Mouse (Mus musculus): ENCODE data around the gene Mecom. TPM values are rescaled to one million over a fixed set of nuclear protein-coding genes. Genes with fewer than 3 reads are reported as not detected.

The Mecom gene
- polyA plus RNA-seq, 1 experiment from 2014 or later: 41.8 TPM

- H3K4me1 ChIP-seq (ENCODE audit: control insufficient read depth, insufficient read depth, low read length): 0 out of 2 replicates have a peak, but pooled peaks cover 4% of the 10 kb centered on the region
- H3K27me3 ChIP-seq (ENCODE audit: control insufficient read depth, insufficient read depth, low read length): no peaks in the 10 kb centered on the region
- no peaks in the 10 kb centered on the region; the same call in 1 of the 2 replicates for H3K36me3 ChIP-seq (ENCODE audit: control insufficient read depth, insufficient read depth, low read length)
- no peaks in the 10 kb centered on the region for H3K9me3 ChIP-seq (replicated peaks; ENCODE audit: control insufficient read depth, low read length)
- H3K27ac ChIP-seq (ENCODE audit: low read depth, low read length): no peak overlapping the region
- no peak overlapping the region for H3K9ac ChIP-seq (ENCODE audit: low read depth, low read length)
- no peak overlapping the region for H3K4me2 ChIP-seq
- WGBS (ENCODE audit: insufficient replicate concordance): 85% methylated on average over 3 of the region's 3 CpGs
- no peak overlapping the region for H3K4me3 ChIP-seq (ENCODE audit: low read depth, low read length)
- no peak for ATAC-seq (replicated peaks; ENCODE audit: insufficient number of reproducible peaks, low FRiP score, low TSS enrichment)
Observed at GRCm38 (mm10) chr3:29984431-29984830, 563.4 kb downstream of the Mecom start.

DNA sequence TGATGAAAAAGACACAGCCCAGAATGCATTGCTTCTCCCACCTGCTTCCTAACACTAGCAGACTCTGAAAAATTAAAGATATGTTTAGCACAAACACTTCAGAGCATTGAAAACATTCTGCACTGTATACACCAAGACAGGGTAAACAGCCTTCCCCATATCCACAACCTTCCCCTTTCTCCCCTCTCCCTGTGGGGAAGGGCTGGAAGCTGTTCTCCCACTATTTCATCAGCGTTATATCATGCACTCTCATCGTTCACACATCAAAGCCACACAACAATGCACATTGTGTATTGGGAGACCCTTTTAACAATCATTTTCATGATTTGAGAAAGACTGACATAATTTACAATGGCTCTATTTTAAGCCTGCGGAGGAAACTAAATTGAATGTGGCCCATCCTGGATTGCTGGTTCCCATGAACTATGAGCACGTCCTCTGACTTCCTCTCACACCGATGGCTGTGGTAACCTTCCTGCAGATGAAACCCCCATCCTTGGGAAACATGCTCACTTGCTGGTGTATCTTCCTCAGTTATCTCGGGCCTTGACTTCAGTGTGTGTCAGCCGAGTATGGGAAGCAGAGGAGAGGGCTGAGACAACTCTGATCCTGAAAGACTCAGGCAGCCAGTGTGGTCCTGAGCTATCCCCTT lies 566.4 kb downstream of the Mecom start:
- peaks cover 8% of the 10 kb centered on the region; the same call in 1 of the 2 replicates for H3K4me1 ChIP-seq (ENCODE audit: control insufficient read depth, insufficient read depth, low read length)
- H3K9me3 ChIP-seq (replicated peaks; ENCODE audit: control insufficient read depth, low read length): no peaks in the 10 kb centered on the region
- no peak overlapping the region for H3K4me3 ChIP-seq (ENCODE audit: low read depth, low read length)
- no peaks in the 10 kb centered on the region for H3K27me3 ChIP-seq (ENCODE audit: control insufficient read depth, insufficient read depth, low read length)
- H3K4me2 ChIP-seq: no peak overlapping the region
- 56% methylated on average over 7 of the region's 7 CpGs for WGBS (ENCODE audit: insufficient replicate concordance)
- no peak overlapping the region for H3K27ac ChIP-seq (ENCODE audit: low read depth, low read length)
- no peaks in the 10 kb centered on the region; the same call in 1 of the 2 replicates for H3K36me3 ChIP-seq (ENCODE audit: control insufficient read depth, insufficient read depth, low read length)
- ATAC-seq (replicated peaks; ENCODE audit: insufficient number of reproducible peaks, low FRiP score, low TSS enrichment): no peak
- no peak overlapping the region for H3K9ac ChIP-seq (ENCODE audit: low read depth, low read length)

GRCm38 (mm10) chr3:29980531-29980930 lies 567.3 kb downstream of the Mecom start:
- ATAC-seq (replicated peaks; ENCODE audit: insufficient number of reproducible peaks, low FRiP score, low TSS enrichment): no peak
- no peak overlapping the region for H3K9ac ChIP-seq (ENCODE audit: low read depth, low read length)

GRCm38 (mm10) chr3:29976580-29976979 lies 571.2 kb downstream of the Mecom start:
- Histone ChIP-seq H3K4me3 (ENCODE audit: low read depth, low read length) (no peak overlapping the region), H3K4me1 (ENCODE audit: control insufficient read depth, insufficient read depth, low read length) (peaks cover 5% of the 10 kb centered on the region; the same call in 1 of the 2 replicates), H3K9me3 (replicated peaks; ENCODE audit: control insufficient read depth, low read length) (no peaks in the 10 kb centered on the region), H3K27me3 (ENCODE audit: control insufficient read depth, insufficient read depth, low read length) (no peaks in the 10 kb centered on the region), H3K9ac (ENCODE audit: low read depth, low read length) (no peak overlapping the region), H3K27ac (ENCODE audit: low read depth, low read length) (no peak overlapping the region), H3K36me3 (ENCODE audit: control insufficient read depth, insufficient read depth, low read length) (no peaks in the 10 kb centered on the region), H3K4me2 (no peak overlapping the region)
- ATAC-seq (replicated peaks; ENCODE audit: insufficient number of reproducible peaks, low FRiP score, low TSS enrichment): no peak
- 43% methylated on average over 4 of the region's 4 CpGs for WGBS (ENCODE audit: insufficient replicate concordance)

More at GRCm38 (mm10) chr3:29980531-29980930, 567.3 kb downstream of the Mecom start:
- peaks cover 9% of the 10 kb centered on the region; the same call in 1 of the 2 replicates for H3K4me1 ChIP-seq (ENCODE audit: control insufficient read depth, insufficient read depth, low read length)
- no peak overlapping the region for H3K4me3 ChIP-seq (ENCODE audit: low read depth, low read length)
- no peak overlapping the region for H3K4me2 ChIP-seq
- no peaks in the 10 kb centered on the region for H3K9me3 ChIP-seq (replicated peaks; ENCODE audit: control insufficient read depth, low read length)
- WGBS (ENCODE audit: insufficient replicate concordance): 73% methylated on average over 9 of the region's 9 CpGs
- H3K36me3 ChIP-seq (ENCODE audit: control insufficient read depth, insufficient read depth, low read length): no peaks in the 10 kb centered on the region
- no peak overlapping the region for H3K27ac ChIP-seq (ENCODE audit: low read depth, low read length)
- no peaks in the 10 kb centered on the region for H3K27me3 ChIP-seq (ENCODE audit: control insufficient read depth, insufficient read depth, low read length)

- Histone ChIP-seq H3K27me3 (ENCODE audit: control insufficient read depth, insufficient read depth, low read length) (no peaks in the 10 kb centered on the region), H3K4me2 (no peak overlapping the region), H3K4me1 (ENCODE audit: control insufficient read depth, insufficient read depth, low read length) (no peaks in the 10 kb centered on the region), H3K4me3 (ENCODE audit: low read depth, low read length) (no peak overlapping the region), H3K9ac (ENCODE audit: low read depth, low read length) (no peak overlapping the region), H3K27ac (ENCODE audit: low read depth, low read length) (no peak overlapping the region), H3K36me3 (ENCODE audit: control insufficient read depth, insufficient read depth, low read length) (no peaks in the 10 kb centered on the region), H3K9me3 (replicated peaks; ENCODE audit: control insufficient read depth, low read length) (no peaks in the 10 kb centered on the region)
- ATAC-seq (replicated peaks; ENCODE audit: insufficient number of reproducible peaks, low FRiP score, low TSS enrichment): no peak
- WGBS (ENCODE audit: insufficient replicate concordance): 49% methylated on average over 11 of the region's 11 CpGs
Observed at GRCm38 (mm10) chr3:29968433-29968949, 579.3 kb downstream of the Mecom start.

GRCm38 (mm10) chr3:29963953-29964352 lies 583.9 kb downstream of the Mecom start:
- no peaks in the 10 kb centered on the region; the same call in 1 of the 2 replicates for H3K36me3 ChIP-seq (ENCODE audit: control insufficient read depth, insufficient read depth, low read length)
- ATAC-seq (replicated peaks; ENCODE audit: insufficient number of reproducible peaks, low FRiP score, low TSS enrichment): no peak
- WGBS (ENCODE audit: insufficient replicate concordance): 79% methylated on average over 7 of the region's 7 CpGs

DNA sequence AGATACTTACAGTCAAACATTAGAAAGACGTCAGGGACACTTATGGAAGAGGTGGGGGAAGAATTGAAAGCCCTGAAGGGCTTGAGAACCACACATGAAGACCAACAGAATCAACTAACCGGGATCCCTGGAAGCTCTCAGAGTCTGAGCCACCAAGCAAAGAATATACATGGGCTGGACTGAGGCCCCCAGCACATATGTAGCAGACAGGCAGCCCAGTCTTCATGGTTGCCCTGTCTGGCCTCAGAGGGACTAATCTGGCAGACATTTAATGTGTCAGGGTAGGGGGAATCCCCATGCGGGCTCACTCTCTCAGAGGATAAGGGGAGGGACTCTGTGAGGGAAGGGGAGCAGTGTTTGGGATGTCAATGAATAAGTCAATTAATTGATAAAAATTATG lies 584.4 kb downstream of the Mecom start:
- Histone ChIP-seq H3K4me1 (ENCODE audit: control insufficient read depth, insufficient read depth, low read length) (no peaks in the 10 kb centered on the region), H3K36me3 (ENCODE audit: control insufficient read depth, insufficient read depth, low read length) (no peaks in the 10 kb centered on the region; the same call in 1 of the 2 replicates), H3K4me3 (ENCODE audit: low read depth, low read length) (no peak overlapping the region), H3K9me3 (replicated peaks; ENCODE audit: control insufficient read depth, low read length) (no peaks in the 10 kb centered on the region), H3K27ac (ENCODE audit: low read depth, low read length) (no peak overlapping the region), H3K4me2 (no peak overlapping the region), H3K9ac (ENCODE audit: low read depth, low read length) (no peak overlapping the region), H3K27me3 (ENCODE audit: control insufficient read depth, insufficient read depth, low read length) (no peaks in the 10 kb centered on the region)
- 76% methylated on average over 3 of the region's 3 CpGs for WGBS (ENCODE audit: insufficient replicate concordance)
- no peak for ATAC-seq (replicated peaks; ENCODE audit: insufficient number of reproducible peaks, low FRiP score, low TSS enrichment)

More at GRCm38 (mm10) chr3:29963953-29964352, 583.9 kb downstream of the Mecom start:
- Histone ChIP-seq H3K9me3 (replicated peaks; ENCODE audit: control insufficient read depth, low read length) (no peaks in the 10 kb centered on the region), H3K9ac (ENCODE audit: low read depth, low read length) (no peak overlapping the region), H3K4me2 (no peak overlapping the region), H3K27me3 (ENCODE audit: control insufficient read depth, insufficient read depth, low read length) (no peaks in the 10 kb centered on the region), H3K4me1 (ENCODE audit: control insufficient read depth, insufficient read depth, low read length) (no peaks in the 10 kb centered on the region), H3K27ac (ENCODE audit: low read depth, low read length) (no peak overlapping the region), H3K4me3 (ENCODE audit: low read depth, low read length) (no peak overlapping the region)

DNA sequence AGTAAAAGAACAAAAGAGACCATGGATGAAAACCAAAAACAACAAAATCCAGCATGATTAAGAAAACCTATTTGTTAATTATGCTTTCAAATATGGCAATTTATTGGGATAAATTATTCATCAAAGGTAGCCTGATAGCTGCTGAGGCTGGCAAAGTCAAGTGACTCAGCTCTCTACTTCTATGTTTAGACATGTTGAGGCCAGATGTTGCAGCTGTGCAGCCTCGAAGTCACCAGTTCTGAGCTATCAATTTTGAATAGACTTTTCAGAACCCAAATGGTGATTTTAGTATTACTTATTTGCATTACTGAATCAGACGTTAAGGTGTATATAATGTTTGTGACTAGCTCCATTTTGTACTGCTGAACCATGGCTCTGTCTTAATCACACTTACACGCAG lies 588.8 kb downstream of the Mecom start:
- no peak overlapping the region for H3K4me3 ChIP-seq (ENCODE audit: low read depth, low read length)
- no peaks in the 10 kb centered on the region for H3K27me3 ChIP-seq (ENCODE audit: control insufficient read depth, insufficient read depth, low read length)
- no peaks in the 10 kb centered on the region; the same call in 1 of the 2 replicates for H3K36me3 ChIP-seq (ENCODE audit: control insufficient read depth, insufficient read depth, low read length)
- no peak overlapping the region for H3K27ac ChIP-seq (ENCODE audit: low read depth, low read length)
- no peaks in the 10 kb centered on the region for H3K9me3 ChIP-seq (replicated peaks; ENCODE audit: control insufficient read depth, low read length)
- ATAC-seq (replicated peaks; ENCODE audit: insufficient number of reproducible peaks, low FRiP score, low TSS enrichment): no peak
- H3K9ac ChIP-seq (ENCODE audit: low read depth, low read length): no peak overlapping the region
- no peaks in the 10 kb centered on the region for H3K4me1 ChIP-seq (ENCODE audit: control insufficient read depth, insufficient read depth, low read length)
- no peak overlapping the region for H3K4me2 ChIP-seq
- 68% methylated on average over 3 of the region's 3 CpGs for WGBS (ENCODE audit: insufficient replicate concordance)
